Mouse (Mus musculus): Measurements from ENCODE around the gene A630076J17Rik. TPM values are rescaled to one million over a fixed set of nuclear protein-coding genes. Genes with fewer than 3 reads are reported as not detected.

A630076J17Rik gene
- total and polyA plus RNA-seq, 3 experiments: not detected

- no peak for DNase-seq (ENCODE audit: low read depth, low spot score)
- no peaks in the 10 kb centered on the region for H3K27me3 ChIP-seq (ENCODE audit: control insufficient read depth in 1 of 2, insufficient read depth in 2 of 2, low read length in 2 of 2)
- no peaks in the 10 kb centered on the region for H3K79me2 ChIP-seq (ENCODE audit: control insufficient read depth, insufficient read depth, low read length, poor library complexity)
- no peaks in the 10 kb centered on the region for H3K36me3 ChIP-seq (ENCODE audit: control insufficient read depth in 1 of 2, insufficient read depth in 2 of 2, low read length in 2 of 2)
- no peaks in the 10 kb centered on the region for H3K9me3 ChIP-seq (replicated peaks; ENCODE audit: insufficient read depth, low read length)
- TF ChIP-seq BHLHE40 (IDR thresholded peaks at IDR 0.05; ENCODE audit: borderline replicate concordance, low read depth, low read length): no peak
- TF ChIP-seq TAL1 (IDR thresholded peaks at IDR 0.05; ENCODE audit: low read length): no peak
- TF ChIP-seq EP300 (IDR thresholded peaks at IDR 0.05; ENCODE audit: low read depth in 1 of 2, low read length in 2 of 2): no peak
- no peak for TF ChIP-seq TCF12 (IDR thresholded peaks at IDR 0.05; ENCODE audit: low read depth, low read length)
- TF ChIP-seq POLR2AphosphoS2 (IDR thresholded peaks at IDR 0.05; ENCODE audit: low read length): no peak
- TF ChIP-seq CHD1 (IDR thresholded peaks at IDR 0.05; ENCODE audit: low read depth, low read length): no peak
- TF ChIP-seq MYC (IDR thresholded peaks at IDR 0.05; ENCODE audit: low read depth, low read length): no peak
- TF ChIP-seq RCOR1 (IDR thresholded peaks at IDR 0.05; ENCODE audit: low read depth, low read length): no peak
- TF ChIP-seq HCFC1 (IDR thresholded peaks at IDR 0.05; ENCODE audit: low read depth, low read length): no peak
- no peak for TF ChIP-seq ZKSCAN1 (IDR thresholded peaks at IDR 0.05; ENCODE audit: low read depth, low read length)
- no peak for TF ChIP-seq MXI1 (IDR thresholded peaks at IDR 0.05; ENCODE audit: low read depth, low read length)
- no peak for TF ChIP-seq UBTF (IDR thresholded peaks at IDR 0.05; ENCODE audit: borderline replicate concordance, insufficient read depth, low read depth, low read length)
- no peak for TF ChIP-seq E2F4 (IDR thresholded peaks at IDR 0.05; ENCODE audit: borderline replicate concordance, low read depth, low read length)
- TF ChIP-seq ZMIZ1 (IDR thresholded peaks at IDR 0.05; ENCODE audit: low read depth, low read length): no peak
- no peak for TF ChIP-seq GABPA (IDR thresholded peaks at IDR 0.05; ENCODE audit: low read depth, low read length)
- TF ChIP-seq MAZ (IDR thresholded peaks at IDR 0.05; ENCODE audit: low read depth, low read length): no peak
- TF ChIP-seq POLR2A (IDR thresholded peaks at IDR 0.05; ENCODE audit: control insufficient read depth in 1 of 2, insufficient read depth in 1 of 2, low read depth in 1 of 2, low read length in 2 of 2, poor library complexity in 1 of 2): no peak
- no peak for TF ChIP-seq SMC3 (IDR thresholded peaks at IDR 0.05; ENCODE audit: low read depth, low read length)
- TF ChIP-seq SIN3A (IDR thresholded peaks at IDR 0.05; ENCODE audit: low read length): no peak
- no peak for TF ChIP-seq MAX (IDR thresholded peaks at IDR 0.05; ENCODE audit: low read length)
- H3K4me3 ChIP-seq (ENCODE audit: control insufficient read depth in 1 of 2, insufficient read depth in 1 of 2, low read depth in 2 of 2, low read length in 2 of 2): no peak overlapping the region
- H3K27ac ChIP-seq (ENCODE audit: control insufficient read depth, low read depth, low read length): no peak overlapping the region
- no peaks in the 10 kb centered on the region for H3K4me1 ChIP-seq (ENCODE audit: control insufficient read depth in 1 of 2, insufficient read depth in 2 of 2, low read length in 2 of 2)
- H3K9ac ChIP-seq (ENCODE audit: control insufficient read depth, low read depth, low read length, poor library complexity, severe bottlenecking): no peak overlapping the region
Observed at GRCm38 (mm10) chr3:107187022-107187421, 43.4 kb upstream of the A630076J17Rik start.

DNA sequence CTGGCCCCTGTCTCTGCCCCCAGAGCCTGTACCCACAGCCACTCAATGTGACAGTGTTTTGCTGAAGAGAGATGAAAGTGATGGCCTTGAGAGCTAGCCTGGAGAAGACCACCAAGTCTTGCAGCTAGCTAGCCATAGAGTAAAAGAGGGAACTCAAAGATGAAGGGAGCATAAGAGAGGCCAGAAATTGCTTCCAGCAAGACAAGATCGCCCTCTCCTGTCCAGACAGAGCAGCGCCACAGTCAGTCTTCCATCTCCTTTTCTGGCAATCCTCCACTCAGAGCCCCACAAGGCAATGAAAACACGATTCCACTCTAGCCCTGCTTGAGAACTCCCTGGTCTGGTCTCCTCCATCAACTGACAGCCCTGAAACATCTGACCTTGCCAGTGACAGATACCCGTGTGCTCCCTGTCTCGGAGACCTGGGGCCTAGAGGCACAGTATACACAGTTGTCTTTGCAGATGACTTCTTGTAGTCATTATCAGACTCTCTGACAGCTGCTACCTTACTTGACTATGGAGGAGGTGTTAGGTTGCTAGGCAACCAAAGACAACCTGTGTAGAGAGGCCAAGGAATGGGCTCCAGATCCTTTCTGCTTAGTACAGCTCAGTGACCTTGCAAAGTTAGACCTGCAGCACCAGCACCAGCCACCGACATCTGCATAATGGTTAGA, 42.1 kb upstream of the A630076J17Rik start:
- DNase-seq (ENCODE audit: low read depth, low spot score): no peak
- H3K79me2 ChIP-seq (ENCODE audit: control insufficient read depth, insufficient read depth, low read length, poor library complexity): no peaks in the 10 kb centered on the region
- H3K9me3 ChIP-seq (replicated peaks; ENCODE audit: insufficient read depth, low read length): no peaks in the 10 kb centered on the region
- H3K9ac ChIP-seq (ENCODE audit: control insufficient read depth, low read depth, low read length, poor library complexity, severe bottlenecking): no peak overlapping the region
- H3K27me3 ChIP-seq (ENCODE audit: control insufficient read depth in 1 of 2, insufficient read depth in 2 of 2, low read length in 2 of 2): no peaks in the 10 kb centered on the region
- H3K4me3 ChIP-seq (ENCODE audit: control insufficient read depth in 1 of 2, insufficient read depth in 1 of 2, low read depth in 2 of 2, low read length in 2 of 2): no peak overlapping the region
- no peaks in the 10 kb centered on the region for H3K36me3 ChIP-seq (ENCODE audit: control insufficient read depth in 1 of 2, insufficient read depth in 2 of 2, low read length in 2 of 2)
- no peaks in the 10 kb centered on the region for H3K4me1 ChIP-seq (ENCODE audit: control insufficient read depth in 1 of 2, insufficient read depth in 2 of 2, low read length in 2 of 2)
- H3K27ac ChIP-seq (ENCODE audit: control insufficient read depth, low read depth, low read length): no peak overlapping the region
- TF ChIP-seq GABPA (IDR thresholded peaks at IDR 0.05; ENCODE audit: low read depth, low read length): no peak
- no peak for TF ChIP-seq TBP (IDR thresholded peaks at IDR 0.05; ENCODE audit: low read depth, low read length)
- no peak for TF ChIP-seq CHD2 (IDR thresholded peaks at IDR 0.05; ENCODE audit: low read length)
- TF ChIP-seq RAD21 (IDR thresholded peaks at IDR 0.05; ENCODE audit: low read depth, low read length): peak; percentile 27
- TF ChIP-seq HCFC1 (IDR thresholded peaks at IDR 0.05; ENCODE audit: low read depth, low read length): no peak
- TF ChIP-seq BHLHE40 (IDR thresholded peaks at IDR 0.05; ENCODE audit: borderline replicate concordance, low read depth, low read length): no peak
- no peak for TF ChIP-seq ZC3H11A (IDR thresholded peaks at IDR 0.05; ENCODE audit: low read depth, low read length)
- no peak for TF ChIP-seq KAT2A (conservative IDR thresholded peaks at IDR 0.05; ENCODE audit: low read depth, low read length)
- TF ChIP-seq EP300 (IDR thresholded peaks at IDR 0.05; ENCODE audit: low read depth in 1 of 2, low read length in 2 of 2): no peak
- TF ChIP-seq USF1 (IDR thresholded peaks at IDR 0.05; ENCODE audit: low read depth, low read length): no peak
- TF ChIP-seq MAX (IDR thresholded peaks at IDR 0.05; ENCODE audit: low read length): no peak
- no peak for TF ChIP-seq SIN3A (IDR thresholded peaks at IDR 0.05; ENCODE audit: low read length)
- TF ChIP-seq CTCF (IDR thresholded peaks at IDR 0.05 in 2 of 3, conservative IDR thresholded peaks at IDR 0.05 in 1 of 3; ENCODE audit: control insufficient read depth in 1 of 3, insufficient read depth in 1 of 3, low read depth in 2 of 3, low read length in 3 of 3, poor library complexity in 1 of 3, severe bottlenecking in 1 of 3): peak in 2 of 3 experiments; percentile 35 to 47; a peak in 4 of 6 replicates
- no peak for TF ChIP-seq ZNF384 (IDR thresholded peaks at IDR 0.05; ENCODE audit: low read depth, low read length)
- no peak for TF ChIP-seq MXI1 (IDR thresholded peaks at IDR 0.05; ENCODE audit: low read depth, low read length)
- TF ChIP-seq ZKSCAN1 (IDR thresholded peaks at IDR 0.05; ENCODE audit: low read depth, low read length): no peak
- TF ChIP-seq MYC (IDR thresholded peaks at IDR 0.05; ENCODE audit: low read depth, low read length): no peak
- TF ChIP-seq ELF1 (IDR thresholded peaks at IDR 0.05; ENCODE audit: low read depth, low read length): no peak
- no peak for TF ChIP-seq TAL1 (IDR thresholded peaks at IDR 0.05; ENCODE audit: low read length)
- no peak for TF ChIP-seq NELFE (IDR thresholded peaks at IDR 0.05; ENCODE audit: low read depth, low read length)
- TF ChIP-seq ZMIZ1 (IDR thresholded peaks at IDR 0.05; ENCODE audit: low read depth, low read length): no peak
- TF ChIP-seq SMC3 (IDR thresholded peaks at IDR 0.05; ENCODE audit: low read depth, low read length): peak; percentile 20; the same call in 1 of the 2 replicates
- no peak for TF ChIP-seq POLR2A (IDR thresholded peaks at IDR 0.05; ENCODE audit: control insufficient read depth in 1 of 2, insufficient read depth in 1 of 2, low read depth in 1 of 2, low read length in 2 of 2, poor library complexity in 1 of 2)
